Mouse (Mus musculus) cerebellum, postnatal 10 days (tissue): ENCODE results near the gene Gm20388.

Source experiments
- DNase-seq, 2 experiments: peaks; one replicate each; pipeline ENCODE4 v3.0.0; 2021; ENCODE audit warnings: mixed read lengths in 2 of 2

The Gm20388 gene

GRCm38 (mm10) chr8:124273606-124274218 lies 4363.1 kb downstream of the Gm20388 start:
- no peak for DNase-seq

GRCm38 (mm10) chr8:124274441-124275120 lies 4363.9 kb downstream of the Gm20388 start:
- no peak for DNase-seq

DNA sequence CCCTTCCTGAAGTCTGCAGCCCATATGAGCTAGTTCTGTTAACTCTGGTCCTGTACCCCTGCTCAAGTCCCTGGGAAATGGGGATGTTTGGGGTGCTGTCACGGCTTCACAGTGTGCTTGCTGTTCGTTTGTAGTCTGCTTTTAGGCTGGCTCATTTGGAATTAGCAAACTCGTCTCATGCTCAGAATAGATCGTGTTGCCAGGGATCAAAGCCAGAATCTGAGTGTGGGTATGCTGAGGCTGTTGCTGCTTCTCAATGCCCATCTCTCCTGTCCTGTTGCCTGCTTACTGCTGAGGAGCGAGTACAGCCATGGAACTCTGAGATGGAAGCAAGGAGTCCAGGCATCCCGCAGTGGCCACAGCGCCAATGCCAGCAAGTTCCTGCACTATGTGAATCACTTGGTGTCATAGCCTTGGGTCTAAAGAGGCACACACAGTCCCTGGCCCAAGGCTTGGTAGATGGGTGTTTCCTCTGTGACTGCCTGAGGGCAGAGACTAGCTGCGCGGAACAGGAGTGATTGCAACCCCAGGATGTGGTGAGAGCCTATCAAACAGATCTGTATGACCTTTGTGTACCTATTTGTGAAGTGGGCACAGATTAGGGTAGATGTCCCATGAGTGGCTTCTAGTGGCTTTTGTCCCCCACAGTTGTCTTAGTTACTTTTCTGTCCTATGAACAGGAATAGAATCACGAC lies 4364.9 kb downstream of the Gm20388 start:
- DNase-seq: peak; percentile 26 to 33

GRCm38 (mm10) chr8:124277951-124278910 lies 4367.6 kb downstream of the Gm20388 start:
- peak; percentile 70 to 73 for DNase-seq

DNA sequence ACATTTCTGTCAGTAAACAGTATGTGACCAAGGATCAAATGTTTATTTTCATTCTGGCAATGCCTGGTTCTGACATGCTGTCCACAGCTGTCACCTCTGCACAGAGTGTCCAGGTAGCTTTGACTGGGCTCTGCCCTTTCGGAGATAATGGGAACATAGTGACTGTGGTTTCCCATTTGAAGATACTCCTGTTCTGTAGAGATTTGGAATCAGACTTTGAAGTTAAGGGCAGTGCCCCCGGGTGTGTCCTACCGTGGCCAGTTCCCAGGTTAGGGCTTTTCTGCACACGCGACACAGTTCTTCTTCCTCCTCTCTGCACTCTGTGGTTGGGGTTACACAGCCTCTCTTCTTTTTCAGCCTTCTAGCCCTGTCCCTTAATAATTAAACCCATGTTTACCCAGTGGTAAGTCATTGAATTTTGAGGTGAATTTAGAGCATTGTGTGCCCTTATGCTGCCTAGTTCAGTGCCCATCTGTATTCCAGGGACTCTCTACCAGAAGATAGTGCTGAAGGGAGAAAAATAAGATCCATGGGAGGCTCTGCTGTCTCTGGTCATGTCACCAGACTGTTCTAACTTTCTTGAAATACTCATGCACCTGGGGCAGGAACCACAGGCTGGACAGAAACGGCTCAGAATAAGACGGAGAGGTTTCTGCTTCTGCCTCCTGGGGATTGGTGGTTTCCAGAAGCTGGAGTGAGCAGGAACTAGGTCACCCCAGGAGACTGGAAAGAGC lies 4368.5 kb downstream of the Gm20388 start:
- DNase-seq: no peak

DNA sequence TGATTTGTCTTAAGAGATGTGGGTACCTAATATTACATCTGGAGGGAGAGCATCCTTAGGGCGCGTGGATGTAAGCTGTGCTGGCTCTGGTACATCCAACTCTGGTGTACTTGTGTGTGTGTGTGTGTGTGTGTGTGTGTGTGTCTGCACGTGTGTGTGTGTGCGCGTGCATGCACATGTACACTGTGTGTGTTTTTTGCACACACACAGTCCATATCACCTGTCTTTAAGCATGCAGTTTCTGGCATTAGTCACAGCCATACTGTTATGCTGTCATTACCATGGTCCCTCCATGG lies 4369.0 kb downstream of the Gm20388 start:
- DNase-seq: no peak

DNA sequence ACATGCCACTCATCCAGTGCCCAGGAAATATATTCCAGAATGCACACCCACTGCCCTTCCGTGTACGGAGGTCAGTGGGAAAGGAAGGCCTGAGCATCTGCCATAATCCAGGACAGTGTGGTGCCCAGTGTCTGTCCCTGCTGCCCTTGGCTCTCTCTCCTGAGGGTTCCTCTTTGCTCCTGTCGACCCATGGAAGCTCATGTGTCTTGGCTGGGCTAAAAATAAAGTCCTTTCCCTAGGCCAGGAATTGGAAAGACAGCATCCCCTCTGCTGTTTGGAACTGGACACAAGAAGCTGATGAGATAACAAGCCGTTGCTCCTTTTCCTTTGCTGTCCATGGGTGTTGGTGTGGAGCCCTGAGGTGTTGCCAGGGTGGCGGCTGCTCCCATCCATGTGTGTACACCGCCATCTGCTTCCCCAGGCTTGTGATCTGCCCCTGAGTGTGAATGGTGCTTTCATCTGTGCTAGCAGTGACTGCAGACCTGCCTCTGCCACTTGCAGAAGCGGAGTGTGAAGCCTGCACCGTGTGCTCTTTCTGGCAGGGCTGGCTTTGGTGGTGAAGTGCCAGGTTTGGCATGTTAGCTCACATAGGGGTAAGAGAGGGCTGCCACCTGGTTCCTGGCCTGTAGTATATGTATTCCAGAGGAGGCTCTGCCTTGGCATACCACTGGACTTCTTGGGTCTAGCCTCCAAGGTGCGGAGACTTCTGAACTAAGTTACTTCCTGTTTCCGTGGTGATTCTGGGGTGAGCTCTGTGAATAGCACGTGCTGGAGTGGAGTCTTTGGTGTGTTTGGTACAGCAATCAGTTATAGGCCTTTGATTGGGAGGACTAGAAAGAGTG lies 4371.3 kb downstream of the Gm20388 start:
- peak; percentile 80 to 82 for DNase-seq

GRCm38 (mm10) chr8:124282878-124283630 lies 4372.4 kb downstream of the Gm20388 start:
- DNase-seq: peak; percentile 69 to 70

DNA sequence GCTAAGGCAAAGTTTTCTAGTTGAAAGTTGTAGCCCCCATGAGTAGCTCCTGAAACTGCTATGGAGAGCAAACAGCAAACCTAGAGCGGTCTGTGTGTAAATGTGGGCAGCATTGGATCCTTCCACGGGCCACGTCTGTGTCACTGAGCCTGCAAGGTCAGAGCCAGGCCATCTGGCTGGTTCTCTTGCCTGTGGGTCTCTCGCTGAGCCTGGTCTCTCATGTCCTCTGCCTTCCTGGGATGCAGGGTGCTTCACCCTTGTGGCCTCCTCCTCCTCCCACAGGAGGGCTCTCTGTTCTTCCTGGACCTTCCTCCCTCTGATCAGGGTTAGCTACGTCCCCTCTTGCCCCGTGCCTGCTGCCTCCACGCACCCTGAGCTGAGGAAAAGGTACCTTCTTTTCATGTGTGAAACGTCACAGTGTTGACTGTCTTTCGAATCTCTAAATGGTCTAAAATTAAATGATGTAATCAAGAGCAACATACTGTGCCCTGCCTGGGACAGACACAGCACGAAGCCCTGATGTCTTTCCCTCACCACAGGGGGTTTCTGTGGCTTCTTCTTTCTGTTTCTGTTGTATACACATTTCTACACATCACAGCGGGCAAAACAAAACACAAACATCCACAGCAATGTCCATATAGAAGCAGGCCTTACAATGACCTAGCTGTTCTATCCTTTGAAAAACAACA lies 4373.1 kb downstream of the Gm20388 start:
- DNase-seq: no peak

- DNase-seq: no peak
Observed at GRCm38 (mm10) chr8:124284333-124284711, 4373.7 kb downstream of the Gm20388 start.

DNA sequence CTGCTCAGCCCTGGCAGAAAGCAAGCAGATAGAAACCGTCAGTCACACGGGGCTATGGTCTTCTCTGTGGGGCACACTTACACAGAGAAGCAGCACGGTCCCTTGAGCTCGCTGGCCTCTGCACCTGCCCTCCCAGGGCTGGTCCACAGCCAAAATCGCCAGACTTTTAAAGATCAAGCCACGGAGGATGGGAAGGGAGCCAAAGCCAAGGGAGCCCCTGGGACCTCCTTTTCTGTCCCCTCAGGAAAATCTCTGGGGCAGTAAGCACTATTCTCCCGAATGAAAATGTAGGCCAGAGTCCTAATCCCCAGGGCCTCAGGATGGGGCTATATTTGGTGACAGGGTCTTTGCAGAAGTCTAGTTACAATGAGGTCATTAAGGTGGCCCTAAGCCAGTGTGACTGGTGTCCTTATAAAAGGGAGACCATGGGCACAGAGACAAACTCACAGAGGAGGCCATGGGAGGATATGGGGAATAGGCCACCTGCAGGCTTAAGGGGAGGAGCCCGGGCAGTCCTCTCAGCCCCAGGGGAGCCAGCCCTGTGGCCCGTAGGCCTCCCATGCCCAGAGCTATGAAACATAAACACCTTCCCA lies 4374.4 kb downstream of the Gm20388 start:
- DNase-seq: peak; percentile 84 to 88

DNA sequence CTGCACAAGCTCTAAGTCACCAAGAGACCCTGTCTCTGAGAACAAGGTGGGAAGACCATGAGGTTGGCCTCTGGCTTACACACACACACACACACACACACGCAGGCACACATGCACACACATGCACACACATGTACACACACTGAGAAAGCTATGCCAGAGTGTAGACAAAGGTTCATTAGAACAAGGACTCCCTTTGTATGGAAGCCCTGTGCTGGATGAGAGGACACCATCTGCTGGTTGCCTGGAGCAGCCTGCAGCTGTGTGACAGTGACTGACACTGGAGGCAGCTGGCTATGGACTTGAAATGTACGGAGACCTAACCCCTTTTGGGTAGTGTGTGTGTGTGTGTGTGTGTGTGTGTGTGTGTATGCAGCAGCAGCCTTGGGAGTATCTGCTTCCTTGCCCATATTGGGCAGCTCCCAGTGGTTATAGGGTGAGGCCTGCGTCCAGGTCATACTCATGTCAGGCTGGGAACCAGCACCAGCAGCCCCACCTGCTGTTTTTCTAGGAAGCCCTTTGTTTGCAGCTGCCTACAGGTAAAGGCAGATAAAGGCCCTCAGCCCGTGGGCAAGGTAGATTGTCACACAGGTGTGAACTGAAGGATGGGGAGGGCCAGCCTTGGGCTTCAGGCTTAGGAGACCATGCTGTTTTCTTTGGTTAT lies 4376.0 kb downstream of the Gm20388 start:
- no peak for DNase-seq

GRCm38 (mm10) chr8:124288215-124288864 lies 4377.7 kb downstream of the Gm20388 start:
- peak; percentile 61 to 63 for DNase-seq

- peak in 1 of 2 experiments; percentile 61 for DNase-seq
Observed at GRCm38 (mm10) chr8:124289481-124290050, 4378.9 kb downstream of the Gm20388 start.

DNA sequence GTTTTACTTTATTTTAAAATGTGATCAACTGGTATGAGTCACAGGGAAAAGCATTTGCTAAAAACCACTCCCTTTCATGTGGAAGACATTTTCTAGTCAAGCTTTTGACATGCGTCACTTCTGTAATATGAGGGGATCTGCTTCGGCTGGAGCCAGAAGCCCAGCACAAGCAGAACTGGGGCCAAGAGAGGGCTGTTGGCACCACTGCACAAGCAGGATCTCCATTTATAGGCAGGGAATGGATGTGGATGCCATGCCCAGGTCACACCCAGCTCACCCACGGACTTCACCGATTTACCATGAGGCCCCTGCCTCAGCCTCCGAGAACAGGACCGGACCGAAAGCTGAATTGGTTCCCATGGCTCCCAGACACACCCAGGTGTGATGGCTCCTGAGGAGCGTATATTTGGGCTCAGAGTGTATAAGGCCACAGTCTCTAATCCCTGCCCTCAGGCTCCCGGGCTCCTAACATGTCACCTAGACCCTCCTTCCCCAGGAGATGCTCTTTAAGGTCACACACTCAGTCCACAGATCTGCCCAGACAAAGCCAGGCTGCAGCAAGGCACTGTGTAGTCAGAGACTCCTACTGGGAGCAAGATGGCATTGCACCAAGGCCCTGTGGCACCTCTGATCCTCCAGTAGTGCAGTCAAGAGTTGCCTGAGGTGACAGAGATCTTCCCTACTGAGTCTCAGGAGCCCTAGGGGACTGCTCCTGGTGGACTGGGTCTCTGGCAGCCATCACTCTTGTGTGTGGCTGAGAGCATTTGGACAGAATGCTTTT lies 4380.5 kb downstream of the Gm20388 start:
- DNase-seq: peak; percentile 56 to 65

- no peak for DNase-seq
Observed at GRCm38 (mm10) chr8:124291693-124292092, 4381.1 kb downstream of the Gm20388 start.

DNA sequence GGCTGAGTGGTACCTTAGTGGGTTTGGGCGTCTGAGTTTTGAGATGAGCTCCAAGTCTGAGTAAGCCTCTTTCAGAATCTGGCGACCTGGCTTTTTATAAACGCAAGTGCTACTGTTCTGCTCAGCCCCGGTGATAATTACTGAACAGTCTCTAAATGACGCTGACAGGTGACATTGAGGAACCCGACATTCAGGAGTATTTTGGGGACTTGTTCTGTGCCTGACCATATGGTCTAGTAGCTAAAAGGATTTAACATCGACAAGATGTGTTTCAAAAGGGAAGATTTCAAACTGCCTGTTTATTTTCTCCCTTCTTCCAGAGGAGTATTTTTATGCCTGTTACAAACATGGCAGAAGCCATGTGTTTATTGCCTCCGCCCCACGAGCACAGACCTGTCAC lies 4382.3 kb downstream of the Gm20388 start:
- DNase-seq: no peak
